Mouse (Mus musculus): ENCODE data around the gene A2ml1.
"Not testable (repeated sequence)": the region's sequence is repeated elsewhere in the genome, so short reads cannot be mapped to it uniquely, and the experiment has no call there.

The A2ml1 gene

DNA sequence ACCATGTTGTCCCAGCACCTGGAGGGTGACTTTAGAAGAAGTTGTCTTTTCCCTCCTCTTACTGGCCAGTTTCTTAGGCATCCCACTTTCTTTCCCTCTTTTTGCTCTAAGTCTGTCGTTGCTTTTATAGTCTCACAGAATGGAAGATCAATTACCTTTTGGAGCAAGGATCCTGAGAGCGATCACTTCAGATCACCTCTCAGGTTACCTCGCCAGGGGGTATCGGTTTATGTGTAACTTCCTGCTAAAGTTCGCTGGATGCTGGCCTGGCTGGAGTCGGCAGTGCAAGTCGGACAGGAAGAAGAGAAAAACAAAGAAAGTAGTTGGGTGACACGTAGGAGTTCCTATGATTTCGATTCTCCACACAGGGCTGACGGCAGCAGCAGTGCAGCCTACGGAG lies at the start of gene A2ml1:
Gene A2ml1 (minus strand): TSS at position 101 of the 400 bp plus-strand sequence.
- no peak for DNase-seq (ENCODE audit: low spot score in 2 of 2)

DNA sequence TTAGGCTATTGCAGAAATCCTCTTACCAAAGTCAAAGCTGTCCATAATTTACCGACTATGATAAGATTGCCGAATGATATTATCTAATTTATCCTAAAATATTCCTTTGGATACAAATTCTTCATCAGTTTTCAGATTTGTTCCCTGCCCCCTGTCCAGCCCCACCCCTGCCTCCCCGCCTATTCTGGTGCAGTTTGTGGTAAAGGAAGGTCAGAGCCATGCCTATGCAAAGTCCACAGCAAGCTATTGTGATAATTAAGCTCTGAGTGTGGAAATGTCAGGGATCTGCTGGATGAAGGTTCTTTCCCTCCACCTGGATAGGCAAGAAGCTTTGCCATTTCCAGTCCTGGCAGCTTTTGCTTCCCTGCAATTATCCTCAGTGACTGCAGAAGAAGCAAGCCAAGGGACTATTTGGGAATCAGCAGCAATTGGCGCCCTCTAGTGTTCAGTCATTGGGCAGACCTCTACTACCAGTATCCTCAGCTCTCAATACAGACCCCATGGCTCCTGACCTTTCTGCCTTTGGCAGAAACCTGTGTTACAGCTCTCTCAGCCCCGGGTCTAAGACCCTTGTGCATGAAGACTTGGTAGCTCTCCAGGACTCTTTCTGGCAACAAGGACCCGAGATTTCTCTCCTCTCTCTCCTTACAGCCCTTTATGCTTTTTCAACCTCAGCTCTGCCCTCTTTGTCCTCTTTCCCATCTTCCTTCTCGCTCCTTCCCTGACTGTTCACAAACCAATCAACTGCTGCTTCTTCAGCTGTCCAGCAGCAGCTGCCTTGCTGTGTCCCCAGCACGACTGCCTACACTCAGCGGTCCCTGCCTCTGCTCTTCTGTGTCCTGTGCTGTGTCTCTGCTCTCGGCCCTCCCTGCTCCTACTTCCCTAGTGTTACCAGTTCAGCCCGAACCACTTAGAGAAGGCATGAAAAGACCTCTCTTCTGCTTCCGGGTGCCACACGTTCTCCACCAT lies 48.6 kb upstream of the A2ml1 start:
- peak; percentile 25 to 35 for DNase-seq (ENCODE audit: low spot score in 2 of 2)

DNA sequence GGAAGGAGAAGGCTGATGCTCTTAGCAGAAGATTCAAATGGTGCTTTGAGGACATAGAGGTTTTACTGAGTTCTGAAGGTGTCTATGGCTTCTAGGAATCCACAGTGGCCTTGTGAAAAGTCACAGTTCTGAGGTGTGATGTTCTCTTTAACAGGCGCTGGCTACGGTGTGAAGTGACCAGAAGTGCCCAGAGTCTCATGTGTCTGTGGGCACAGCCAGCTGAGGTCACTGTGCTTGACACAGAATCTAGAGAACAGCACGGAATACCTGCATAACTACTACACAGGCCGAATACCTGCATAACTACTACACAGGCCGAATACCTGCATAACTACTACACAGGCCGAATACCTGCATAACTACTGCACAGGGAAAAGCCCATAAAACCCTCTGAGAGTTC lies 43.8 kb upstream of the A2ml1 start:
- not testable (repeated sequence) for DNase-seq (ENCODE audit: low spot score in 2 of 2)

DNA sequence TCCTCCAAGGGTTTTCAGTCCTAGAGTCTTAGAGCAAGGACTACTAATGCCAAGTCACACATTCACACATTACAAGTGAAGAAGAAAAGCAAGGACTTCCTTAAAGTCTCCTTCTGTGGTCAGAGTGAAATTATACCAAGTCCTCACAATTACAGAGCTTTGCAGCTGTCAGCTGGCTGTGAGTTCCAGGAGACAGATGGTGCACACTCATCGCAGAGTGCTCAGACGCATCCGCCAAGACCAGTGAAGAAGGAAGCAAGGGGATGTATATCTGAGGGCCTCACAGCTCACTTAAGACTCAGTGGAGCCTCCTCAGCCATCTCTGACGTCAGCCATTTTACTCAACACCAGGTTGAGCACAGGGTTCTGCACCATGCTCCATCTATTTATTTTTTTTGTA lies 43.0 kb upstream of the A2ml1 start:
- no peak for DNase-seq (ENCODE audit: low spot score in 2 of 2)

DNA sequence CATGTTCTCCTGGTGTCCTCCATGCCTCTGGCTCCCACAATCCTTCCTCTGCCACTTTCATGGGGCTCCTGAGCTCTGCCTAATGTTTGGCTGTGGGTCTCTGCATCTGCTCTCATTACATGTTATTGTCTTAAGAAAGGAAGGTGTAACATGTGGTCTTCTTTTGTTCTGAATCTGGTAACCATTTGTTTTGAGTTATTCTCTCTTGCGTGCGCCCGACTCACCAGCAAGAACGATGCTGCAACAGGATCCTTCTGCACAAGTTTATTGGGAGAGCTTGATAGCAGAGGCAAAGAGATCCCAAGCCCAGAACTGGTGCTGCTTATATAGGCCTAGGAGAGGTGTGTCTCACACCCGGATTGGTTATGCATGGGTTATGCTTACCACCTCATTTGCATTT lies 42.0 kb upstream of the A2ml1 start, which contains the start of gene Klrb1a:
Gene Klrb1a (minus strand): TSS at position 101 of the 400 bp plus-strand sequence.
- not testable (repeated sequence) for DNase-seq (ENCODE audit: low spot score in 2 of 2)

DNA sequence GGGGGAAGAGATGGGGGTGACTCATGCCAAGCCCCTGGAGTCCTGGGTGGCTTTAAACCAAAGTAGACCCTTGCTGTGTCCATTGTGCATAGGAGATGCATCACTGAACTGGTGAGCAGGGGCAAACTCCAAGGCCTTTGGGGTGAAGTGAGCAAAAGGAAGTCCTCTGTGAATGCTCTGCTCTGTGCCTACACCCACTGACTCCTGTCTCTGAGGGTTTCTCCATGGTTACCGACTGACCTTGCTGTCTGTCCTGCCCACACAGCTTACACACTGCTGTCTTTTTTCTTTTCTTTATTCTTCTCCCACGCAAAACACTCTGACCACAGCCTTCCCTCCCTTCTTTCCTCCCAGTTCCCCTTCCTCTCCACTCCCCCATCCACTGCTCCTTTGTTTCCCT lies 41.3 kb upstream of the A2ml1 start:
- no peak for DNase-seq (ENCODE audit: low spot score in 2 of 2)

DNA sequence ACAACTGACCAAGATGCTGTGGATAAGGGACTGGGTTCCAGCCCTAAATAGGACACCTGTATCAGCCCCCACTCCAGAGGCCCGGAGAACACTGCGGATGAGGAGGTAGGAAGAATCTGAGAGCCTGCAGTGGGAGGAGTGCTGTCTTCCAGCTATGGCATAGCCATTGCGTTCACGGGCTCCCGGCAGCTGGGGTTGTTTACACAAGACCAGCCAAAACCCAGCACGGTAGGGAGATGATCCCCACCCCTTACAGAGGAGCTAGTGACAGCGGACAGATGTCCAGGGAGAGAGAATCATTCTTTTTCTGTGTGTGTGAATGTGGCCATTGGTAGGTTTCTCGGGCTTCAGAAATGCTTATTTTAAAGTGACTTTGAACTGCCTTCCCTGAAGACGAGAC lies 24.9 kb upstream of the A2ml1 start:
- no peak for DNase-seq (ENCODE audit: low spot score in 2 of 2)

DNA sequence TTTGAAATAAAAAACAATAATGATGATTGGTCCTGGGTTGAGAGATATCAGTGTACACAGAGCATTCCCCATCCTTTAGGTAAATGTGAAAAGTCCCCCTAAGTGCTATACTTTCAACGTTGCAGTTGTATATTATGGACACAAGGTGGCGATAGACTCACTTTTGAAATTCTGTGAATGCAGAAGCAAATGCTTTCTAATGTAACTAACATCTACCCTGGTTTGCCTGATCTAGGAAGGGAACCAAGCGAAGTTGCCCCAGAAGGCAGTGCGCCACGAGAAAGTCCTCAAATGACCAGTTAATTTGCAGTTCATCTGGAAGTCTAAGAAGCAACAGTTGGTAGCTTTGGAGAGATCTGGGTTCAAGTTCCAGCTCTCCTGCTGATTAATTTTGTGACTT lies 23.1 kb upstream of the A2ml1 start:
- no peak for DNase-seq (ENCODE audit: low spot score in 2 of 2)

DNA sequence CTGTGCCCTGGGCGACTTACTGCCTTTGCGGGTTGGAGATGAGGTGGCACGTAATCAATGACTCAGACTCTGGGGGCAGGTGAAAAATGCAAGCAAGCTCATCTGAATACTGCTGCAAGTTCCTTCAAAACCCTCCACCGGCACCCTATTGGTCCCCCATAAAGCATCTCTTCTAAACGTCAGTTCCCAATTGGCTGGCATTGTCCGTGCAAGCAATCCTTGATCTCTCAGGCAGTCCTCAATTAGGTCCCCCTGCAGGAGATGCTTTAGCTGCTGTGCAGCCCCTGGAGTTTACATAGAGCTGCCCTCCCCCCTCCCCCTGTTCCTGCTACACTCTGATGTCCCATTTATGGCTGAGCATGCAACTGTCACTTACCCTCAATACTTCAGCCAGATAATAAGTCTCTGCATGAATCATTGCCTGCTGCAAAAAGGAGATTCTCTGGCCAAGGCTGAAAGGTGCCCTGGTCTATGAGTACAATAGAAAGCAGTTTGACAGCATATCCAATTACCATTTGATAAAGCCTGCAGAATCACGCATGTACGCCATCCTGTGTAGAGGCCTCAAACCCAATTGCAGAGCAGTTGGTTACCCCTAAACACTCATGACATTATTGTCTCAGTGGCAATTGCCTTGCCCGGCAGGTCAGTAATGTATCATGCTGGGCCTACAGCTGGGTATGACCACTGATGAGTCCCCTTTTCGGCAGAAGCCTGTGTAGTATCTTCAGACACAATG lies 21.2 kb upstream of the A2ml1 start:
- DNase-seq (ENCODE audit: low spot score in 2 of 2), result no peak

DNA sequence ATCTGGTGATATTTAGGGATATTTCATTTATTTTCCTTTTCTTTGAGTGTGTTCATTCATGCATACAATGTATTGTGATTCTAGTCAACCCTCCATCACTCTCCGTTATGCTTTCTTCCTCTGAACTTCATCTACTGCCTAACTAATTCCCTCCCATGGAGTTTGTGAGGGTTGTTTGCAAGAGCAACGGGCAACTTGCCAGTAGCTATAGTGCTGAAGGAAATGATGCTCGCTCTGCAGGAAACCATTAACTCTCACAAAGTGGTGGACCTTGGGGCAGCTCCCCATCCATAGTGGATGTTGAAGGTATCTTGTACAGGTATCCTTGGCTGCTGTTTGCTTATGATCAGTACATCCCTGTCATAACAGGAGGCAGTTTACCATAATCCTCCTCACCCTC lies 20.6 kb upstream of the A2ml1 start:
- no peak for DNase-seq (ENCODE audit: low spot score in 2 of 2)

DNA sequence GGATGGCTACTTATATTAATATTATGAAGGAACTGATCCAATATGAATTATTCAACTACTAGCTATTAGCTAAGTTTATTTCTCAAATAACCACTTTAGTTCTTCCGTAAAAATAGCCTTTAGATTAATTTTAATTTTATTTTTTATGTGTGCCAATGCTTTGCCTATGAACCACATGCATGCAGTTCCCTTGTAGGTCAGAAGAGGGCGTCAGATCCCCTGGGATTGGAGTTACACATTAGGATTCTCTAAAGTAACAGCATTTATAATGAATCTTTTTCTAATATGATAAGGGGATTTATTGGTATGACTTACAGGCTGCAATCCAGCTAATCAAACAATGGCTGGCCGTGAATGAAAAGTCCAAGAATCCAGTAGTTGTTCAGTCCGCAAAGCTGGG lies 18.1 kb upstream of the A2ml1 start:
- DNase-seq (ENCODE audit: low spot score in 2 of 2), result no peak

DNA sequence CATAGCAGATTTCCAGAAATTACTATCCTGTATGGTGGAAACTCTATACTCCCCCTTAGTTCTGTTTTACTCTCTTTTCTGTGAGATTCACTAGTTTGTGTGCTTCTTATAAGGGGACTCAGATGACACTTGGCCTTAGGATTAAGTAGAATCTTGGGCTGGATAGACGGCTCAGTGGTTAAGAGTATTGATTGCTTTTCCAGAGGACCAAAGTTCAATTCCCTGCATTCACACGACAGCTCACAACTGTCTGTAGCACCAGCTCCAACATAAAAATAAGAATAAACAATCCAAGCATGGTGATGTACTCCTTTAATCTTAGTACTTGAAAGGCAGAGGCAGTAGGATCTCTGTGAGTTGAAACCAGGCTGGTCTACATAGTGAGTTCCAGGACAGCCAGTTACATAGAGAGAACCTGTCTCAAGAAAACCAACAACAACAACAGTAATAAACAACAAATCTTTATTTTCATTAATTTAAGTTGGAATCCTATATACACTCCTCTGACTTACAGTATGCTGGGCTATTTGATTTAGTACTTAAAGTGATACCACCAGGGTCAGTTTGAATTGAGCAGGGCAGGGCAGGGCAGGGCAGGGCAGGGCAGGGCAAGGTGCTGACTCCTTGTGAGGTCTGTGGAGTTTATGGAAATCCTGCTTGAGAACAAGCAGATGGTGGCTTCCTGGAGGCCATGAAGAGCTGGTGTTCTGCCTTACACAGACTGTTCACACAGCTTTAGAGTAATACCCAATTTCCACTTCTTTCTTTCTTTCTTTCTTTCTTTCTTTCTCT lies 17.0 kb upstream of the A2ml1 start:
- no peak for DNase-seq (ENCODE audit: low spot score in 2 of 2)

DNA sequence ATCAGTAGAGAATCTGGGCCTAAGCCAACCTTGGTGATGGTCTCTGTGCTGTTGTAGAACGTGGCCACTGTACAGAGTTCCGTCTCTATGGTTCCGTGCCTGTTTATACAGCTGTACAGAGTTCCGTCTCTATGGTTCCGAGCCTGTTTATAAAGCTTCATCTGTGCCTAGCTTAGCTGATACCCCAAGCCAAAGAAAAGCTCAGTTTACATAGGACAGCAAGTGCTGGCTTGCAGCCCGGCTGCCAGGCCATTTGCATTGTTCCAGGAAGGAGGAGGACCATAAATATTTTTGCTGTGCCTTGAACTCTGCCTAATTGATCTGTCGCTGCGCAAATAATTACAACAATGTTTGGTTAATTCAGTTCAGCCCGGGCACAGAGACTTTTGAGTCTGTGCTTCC lies 15.7 kb upstream of the A2ml1 start:
- DNase-seq (ENCODE audit: low spot score in 2 of 2), result peak; percentile 9 to 12

DNA sequence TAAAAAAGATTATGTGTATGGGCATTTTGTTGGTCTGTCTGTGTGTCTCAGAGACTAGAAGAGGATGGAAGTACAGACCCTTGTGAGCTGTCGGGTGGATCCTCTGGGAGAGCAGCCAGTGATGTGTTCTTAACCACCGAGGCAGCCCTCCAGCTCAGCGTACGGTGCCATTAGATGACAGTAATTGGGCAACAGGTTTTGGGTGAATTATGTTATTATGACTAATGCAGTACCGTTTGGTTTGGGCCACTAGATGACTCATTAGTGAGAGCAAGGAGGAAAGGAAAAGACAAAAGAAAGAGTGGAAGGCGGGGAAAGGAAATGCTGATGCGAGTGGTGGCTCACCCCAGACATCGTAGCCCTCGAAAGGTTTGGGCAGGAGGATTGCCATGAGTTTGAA lies 13.2 kb upstream of the A2ml1 start:
- no peak for DNase-seq (ENCODE audit: low spot score in 2 of 2)

DNA sequence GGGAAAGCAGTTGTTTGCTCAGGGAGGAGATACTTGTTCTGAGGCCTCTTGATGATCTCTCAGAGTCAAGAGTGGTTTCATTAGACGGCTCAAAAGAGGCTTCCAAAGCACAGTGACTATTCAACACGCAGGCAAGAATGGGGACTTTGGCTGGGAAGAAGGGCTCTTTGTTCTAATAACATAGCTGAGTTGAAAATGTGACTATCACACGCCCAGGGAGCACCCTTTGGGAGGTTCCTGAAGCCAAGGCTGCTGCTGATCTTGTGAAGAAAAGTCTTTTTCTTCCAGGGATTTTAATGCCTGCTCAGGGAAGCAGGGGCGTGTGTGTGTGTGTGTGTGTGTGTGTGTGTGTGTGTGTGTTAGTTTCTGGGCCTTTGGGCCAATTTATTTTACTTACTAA lies 8.0 kb upstream of the A2ml1 start:
- no peak for DNase-seq (ENCODE audit: low spot score in 2 of 2)

DNA sequence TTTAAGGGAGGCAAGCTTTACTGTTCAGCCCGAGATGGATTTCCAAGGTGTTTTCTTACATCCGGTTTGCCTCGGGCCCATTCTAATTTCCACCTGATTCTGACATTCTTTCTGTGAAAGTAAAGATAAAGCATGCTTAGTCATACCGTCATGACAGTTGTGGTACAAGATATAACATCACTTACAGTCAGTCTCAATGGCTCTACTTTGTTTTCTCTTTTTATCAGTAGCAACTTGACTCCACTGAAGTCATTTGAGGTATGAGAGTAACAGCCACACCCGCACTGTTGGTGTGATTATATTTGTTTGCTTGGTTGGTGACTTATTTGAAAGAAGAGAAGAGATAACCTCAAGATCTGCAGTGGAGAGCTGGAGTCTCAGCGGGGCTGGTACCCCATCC lies 6.2 kb upstream of the A2ml1 start:
- DNase-seq (ENCODE audit: low spot score in 2 of 2), result no peak

DNA sequence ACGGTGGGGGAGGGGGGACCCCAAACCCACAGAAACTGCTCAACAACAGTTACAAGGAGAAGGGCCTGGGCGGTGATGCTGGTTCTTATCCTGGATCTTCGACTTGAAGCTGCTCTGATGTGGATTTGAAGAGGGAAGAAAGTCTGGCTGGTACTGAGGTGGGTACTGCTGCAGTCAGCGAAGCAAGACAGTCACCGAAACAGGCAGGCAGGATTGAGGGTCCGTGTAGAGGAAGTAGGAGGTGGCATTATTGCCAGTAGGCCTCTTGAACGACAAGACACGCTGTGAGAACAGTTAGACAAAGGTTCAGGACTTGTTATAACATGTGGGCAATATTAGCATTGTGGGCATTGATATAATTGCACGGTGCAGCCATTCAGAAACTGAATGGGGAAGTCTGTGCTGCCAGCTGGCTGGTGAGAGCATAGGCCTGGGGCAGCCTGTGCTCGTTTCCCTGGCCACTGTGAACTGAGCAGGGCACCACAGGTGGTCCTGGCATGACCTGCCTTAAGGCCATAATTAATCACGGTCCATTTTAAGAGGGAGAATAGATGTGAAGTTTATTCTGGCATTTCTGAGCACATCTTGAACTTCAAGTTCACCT lies 4.3 kb upstream of the A2ml1 start:
- no peak for DNase-seq (ENCODE audit: low spot score in 2 of 2)

DNA sequence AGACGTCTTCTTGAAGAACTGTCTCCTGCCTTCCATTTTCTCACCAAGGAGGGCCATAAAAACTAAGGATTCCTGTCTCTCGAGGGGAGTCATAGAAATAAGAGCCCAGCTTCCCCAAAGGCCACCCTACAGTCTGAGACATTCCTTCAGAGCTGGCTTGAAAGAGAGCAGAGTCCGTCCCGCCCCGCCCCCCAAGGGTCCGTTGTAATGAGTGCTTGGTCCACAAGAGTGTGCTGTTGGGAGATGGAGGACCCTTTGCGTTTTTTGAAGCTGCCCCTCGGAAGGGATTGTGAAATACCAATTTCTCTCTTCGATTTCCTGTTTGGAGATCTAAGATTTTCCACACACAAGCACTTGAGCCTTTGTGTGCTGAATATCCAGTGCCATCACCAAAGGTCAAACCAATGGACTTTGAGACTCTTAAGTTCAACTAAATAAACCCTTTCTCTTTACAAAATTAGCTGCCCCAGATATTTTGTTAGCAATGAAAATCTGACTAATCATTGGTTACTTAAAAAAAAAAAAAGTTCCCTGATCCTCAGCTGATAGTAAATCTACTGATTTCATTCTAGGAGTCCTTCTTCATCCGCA lies 2.8 kb upstream of the A2ml1 start:
- DNase-seq (ENCODE audit: low spot score in 2 of 2), result no peak

DNA sequence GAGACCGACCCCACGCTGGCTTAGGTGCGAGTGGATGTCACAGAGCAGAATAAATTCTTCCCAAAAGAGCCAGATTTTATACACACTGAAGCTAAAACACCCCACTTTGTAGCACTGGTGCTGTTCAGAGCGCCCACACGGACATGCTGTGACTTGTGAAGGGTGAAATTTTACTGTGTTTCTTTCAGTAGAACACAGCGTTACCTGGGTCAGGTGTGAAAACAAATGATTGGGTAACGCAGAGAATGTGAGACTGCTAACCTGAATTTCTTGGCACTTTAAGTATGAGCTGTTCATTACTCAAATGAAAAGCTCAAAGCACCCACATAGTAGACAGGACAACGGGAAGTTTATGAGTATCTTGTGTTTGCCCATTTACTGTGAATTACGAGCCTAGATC lies 4.1 kb downstream of the A2ml1 start:
- no peak for DNase-seq (ENCODE audit: low spot score in 2 of 2)

DNA sequence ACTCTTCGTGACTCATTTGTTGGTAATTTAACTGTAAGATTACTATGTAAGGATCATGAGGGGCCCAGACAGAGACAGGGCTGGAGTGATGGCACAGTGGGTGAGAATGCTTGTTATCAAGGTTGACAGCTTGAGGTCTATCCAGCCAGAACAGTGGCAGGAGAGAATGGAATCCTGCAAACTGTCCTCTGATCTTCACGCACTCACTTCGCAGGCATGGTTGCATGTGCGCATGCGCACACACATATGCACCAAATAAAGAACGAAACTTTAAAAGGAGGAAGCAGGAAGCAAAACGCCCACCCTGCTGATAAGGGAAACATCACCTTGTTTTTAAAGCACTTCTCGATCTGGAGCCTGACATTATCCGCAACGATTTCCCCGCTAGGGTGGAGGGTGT lies 14.8 kb downstream of the A2ml1 start:
- no peak for DNase-seq (ENCODE audit: low spot score in 2 of 2)

DNA sequence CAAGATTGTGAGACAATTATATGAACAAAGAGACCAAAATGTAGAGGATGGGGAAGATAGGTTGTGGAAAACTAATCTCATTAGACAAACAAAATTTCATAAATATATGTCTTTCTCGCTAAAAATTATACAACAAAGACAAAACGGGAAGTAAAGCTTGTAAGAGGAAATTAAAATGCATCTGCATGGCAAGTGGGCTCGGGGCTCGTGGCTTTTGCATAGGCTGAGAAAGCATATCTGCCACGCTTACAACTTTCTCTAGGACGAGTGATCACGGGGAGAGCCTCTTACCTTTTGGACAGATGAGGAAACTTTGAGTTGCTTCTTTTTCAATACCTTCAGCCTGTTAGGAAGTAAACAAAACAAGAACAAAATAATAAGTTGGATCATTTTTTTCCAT lies 27.4 kb downstream of the A2ml1 start:
- DNase-seq (ENCODE audit: low spot score in 2 of 2), result no peak
